Mouse (Mus musculus) midbrain, embryonic 12.5 days (tissue): ENCODE data around the gene Ak3. TPM values are rescaled to one million over a fixed set of nuclear protein-coding genes. Genes with fewer than 3 reads are reported as not detected.

Experiments
- ATAC-seq: fragments of 200-750 bp; cut with Nextera tagmentation; 2 replicates; pipeline ENCODE4 v1.8.0; 2017; ENCODE audit warnings: low read depth, moderate TSS enrichment, moderate library complexity; ENCODE audit not compliant: low FRiP score
- H3K27ac ChIP-seq: fragments of 300-500 bp; sonication (generic); replicated peaks from 2 replicates; pipeline ENCODE4 v1.5.1; 2016; ENCODE audit warnings: mild to moderate bottlenecking
- H3K27me3 ChIP-seq: fragments of 300-500 bp; sonication (generic); 2 replicates; pipeline ENCODE4 v1.6.1; 2016; ENCODE audit warnings: mild to moderate bottlenecking
- H3K36me3 ChIP-seq: fragments of 300-500 bp; sonication (generic); 2 replicates; pipeline ENCODE4 v1.6.1; 2016
- H3K4me1 ChIP-seq: fragments of 300-500 bp; sonication (generic); 2 replicates; pipeline ENCODE4 v1.6.1; 2016
- H3K4me2 ChIP-seq: fragments of 300-500 bp; sonication (generic); replicated peaks from 2 replicates; pipeline ENCODE4 v1.6.1; 2016; ENCODE audit warnings: mild to moderate bottlenecking, moderate library complexity
- H3K4me3 ChIP-seq: fragments of 300-500 bp; sonication (generic); 2 replicates; pipeline ENCODE4 v1.5.1; 2016; ENCODE audit warnings: mild to moderate bottlenecking
- H3K9ac ChIP-seq: fragments of 300-500 bp; sonication (generic); replicated peaks from 2 replicates; pipeline ENCODE4 v1.6.1; 2016; ENCODE audit warnings: mild to moderate bottlenecking, moderate library complexity
- H3K9me3 ChIP-seq: fragments of 300-500 bp; sonication (generic); 2 replicates; pipeline ENCODE4 v1.6.1; 2016; ENCODE audit warnings: mild to moderate bottlenecking
- WGBS: fragments of 180-500 bp; shearing (Covaris S2); methylation state at CpG from one replicate; pipeline ENCODE4 v1.1.7; 2016; 5-methylcytosine and 5-hydroxymethylcytosine counted together
- polyA plus RNA-seq: library from polyadenylated mRNA; unstranded; fragments of >200 nt; fragmentation: Nextera tagmentation; extraction: Ambion mirVana; gene quantifications from 2 replicates; pipeline ENCODE4 v1.2.1, GENCODE M21; 2016

Gene Ak3
- polyA plus RNA-seq, 1 experiment from 2014 or later: 78.0 TPM

DNA sequence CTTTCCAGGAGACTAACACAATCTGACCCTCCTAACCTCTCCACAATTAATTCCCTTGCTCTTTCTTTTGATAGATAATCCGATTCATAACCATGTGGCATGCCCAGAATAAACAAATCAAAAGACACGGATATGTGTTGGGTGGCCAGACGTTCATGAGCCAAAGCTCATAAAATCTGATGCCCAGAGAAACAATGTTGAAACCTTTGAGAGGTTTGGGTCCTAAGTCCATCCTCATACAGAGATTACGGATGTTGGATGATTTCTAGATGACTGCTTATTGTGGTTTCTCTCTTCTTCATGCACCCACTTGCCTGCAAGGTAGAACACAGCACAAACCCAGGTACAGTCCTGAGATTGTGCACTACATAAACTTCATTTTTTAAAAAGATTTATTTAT lies 7.6 kb downstream of the Ak3 start:
- peaks cover 14% of the 10 kb centered on the region for H3K4me1 ChIP-seq
- no peak for ATAC-seq
- H3K4me2 ChIP-seq: no peak overlapping the region
- peaks cover 17% of the 10 kb centered on the region for H3K36me3 ChIP-seq
- 88% methylated on average over 4 of the region's 4 CpGs for WGBS
- no peak overlapping the region for H3K4me3 ChIP-seq
- no peak overlapping the region for H3K9ac ChIP-seq
- H3K27ac ChIP-seq: no peak overlapping the region
- peaks cover 6% of the 10 kb centered on the region; the same call in 1 of the 2 replicates for H3K9me3 ChIP-seq
- H3K27me3 ChIP-seq: no peaks in the 10 kb centered on the region

DNA sequence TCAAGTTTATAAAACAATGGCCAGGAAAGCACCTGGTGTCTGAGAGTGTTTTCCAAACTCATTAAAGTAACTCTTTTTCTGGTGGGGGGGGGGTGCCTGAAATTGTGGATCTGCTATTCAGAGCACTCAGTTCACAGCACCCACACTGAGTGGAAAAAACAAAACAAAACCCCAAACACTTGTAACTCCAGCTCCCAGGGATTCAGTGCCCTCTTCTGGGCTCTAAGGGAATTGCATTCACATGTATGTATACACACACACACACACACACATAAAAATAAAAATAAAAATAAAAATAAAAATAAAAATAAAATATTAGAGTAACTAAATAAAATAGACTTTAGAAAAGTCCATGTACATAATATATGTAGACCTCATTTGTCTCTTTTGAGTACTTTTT lies 8.4 kb downstream of the Ak3 start:
- no peak overlapping the region for H3K4me2 ChIP-seq
- H3K9ac ChIP-seq: no peak overlapping the region
- H3K36me3 ChIP-seq: peaks cover 17% of the 10 kb centered on the region
- ATAC-seq: no peak
- no peak overlapping the region for H3K27ac ChIP-seq
- no peak overlapping the region for H3K4me3 ChIP-seq
- peaks cover 7% of the 10 kb centered on the region for H3K4me1 ChIP-seq
- no peaks in the 10 kb centered on the region for H3K27me3 ChIP-seq
- H3K9me3 ChIP-seq: peaks cover 6% of the 10 kb centered on the region; the same call in 1 of the 2 replicates

DNA sequence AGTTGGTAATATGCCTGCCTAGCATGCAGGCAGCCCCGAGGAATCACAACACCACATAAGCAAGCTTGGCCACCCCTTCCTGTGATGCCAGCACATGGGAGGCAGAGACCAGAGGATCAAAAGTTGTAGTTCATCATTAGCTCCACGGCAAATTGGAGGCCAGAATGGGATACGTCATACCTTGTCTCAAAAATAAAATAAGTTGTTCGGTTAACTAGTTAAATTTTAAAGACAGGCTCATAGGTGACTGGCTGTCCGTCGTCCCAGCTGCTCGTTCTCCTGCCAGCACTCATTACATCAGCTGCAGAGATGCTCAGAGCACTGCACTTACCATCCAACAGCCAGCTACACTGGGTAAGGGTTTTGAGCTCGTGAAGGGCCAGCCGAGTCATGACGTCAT lies 10.2 kb downstream of the Ak3 start:
- no peak overlapping the region for H3K9ac ChIP-seq
- H3K27me3 ChIP-seq: no peaks in the 10 kb centered on the region
- no peak overlapping the region for H3K27ac ChIP-seq
- peaks cover 25% of the 10 kb centered on the region for H3K36me3 ChIP-seq
- 94% methylated on average over 10 of the region's 10 CpGs for WGBS
- no peak overlapping the region for H3K4me3 ChIP-seq
- peaks cover 6% of the 10 kb centered on the region; the same call in 1 of the 2 replicates for H3K9me3 ChIP-seq
- H3K4me1 ChIP-seq: no peaks in the 10 kb centered on the region
- no peak overlapping the region for H3K4me2 ChIP-seq
- no peak for ATAC-seq

DNA sequence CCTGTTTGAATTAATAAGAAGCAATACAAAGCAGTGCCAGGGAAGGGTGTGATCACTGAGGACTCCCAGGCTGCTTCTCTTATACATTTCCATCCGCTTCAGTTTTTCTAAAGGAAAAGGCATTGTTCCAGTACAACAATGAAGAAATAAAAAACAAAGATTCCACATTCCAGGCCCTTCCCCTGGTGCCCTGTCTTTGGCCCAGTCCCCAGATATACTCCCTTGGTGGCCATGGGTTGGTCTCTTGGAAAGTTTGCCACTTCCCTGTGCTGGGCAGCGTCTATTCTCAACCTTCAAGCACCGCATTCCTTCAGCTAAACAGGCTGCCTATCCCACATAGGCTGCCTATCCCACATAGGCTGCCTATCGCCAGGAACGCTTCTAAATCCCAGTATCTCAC lies 10.7 kb downstream of the Ak3 start:
- no peak overlapping the region for H3K9ac ChIP-seq
- H3K9me3 ChIP-seq: peaks cover 6% of the 10 kb centered on the region; the same call in 1 of the 2 replicates
- no peak overlapping the region for H3K4me2 ChIP-seq
- no peak for ATAC-seq
- H3K4me1 ChIP-seq: no peaks in the 10 kb centered on the region
- no peaks in the 10 kb centered on the region for H3K27me3 ChIP-seq
- H3K27ac ChIP-seq: no peak overlapping the region
- H3K4me3 ChIP-seq: no peak overlapping the region
- H3K36me3 ChIP-seq: peaks cover 25% of the 10 kb centered on the region
- 89% methylated on average over 5 of the region's 5 CpGs for WGBS

DNA sequence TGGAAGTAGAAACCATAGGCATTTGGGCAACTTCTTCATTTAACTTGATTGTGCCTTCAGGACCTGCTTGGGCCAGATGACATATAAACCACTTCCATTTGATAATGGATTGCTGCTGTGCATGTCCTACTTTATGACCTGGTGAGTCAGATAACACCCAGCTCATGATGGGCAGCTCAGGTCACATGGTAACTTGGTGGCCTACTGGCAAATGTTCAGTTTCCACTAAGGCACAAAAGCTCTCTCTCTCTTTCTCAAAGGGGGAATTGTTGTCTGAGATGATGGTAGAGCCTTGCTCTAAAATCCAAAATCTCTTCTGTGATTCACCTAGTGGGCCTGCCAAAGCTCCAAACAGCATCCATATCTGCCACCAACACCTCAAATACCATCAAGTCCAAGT lies 15.1 kb downstream of the Ak3 start:
- no peaks in the 10 kb centered on the region for H3K27me3 ChIP-seq
- peaks cover 29% of the 10 kb centered on the region for H3K36me3 ChIP-seq

DNA sequence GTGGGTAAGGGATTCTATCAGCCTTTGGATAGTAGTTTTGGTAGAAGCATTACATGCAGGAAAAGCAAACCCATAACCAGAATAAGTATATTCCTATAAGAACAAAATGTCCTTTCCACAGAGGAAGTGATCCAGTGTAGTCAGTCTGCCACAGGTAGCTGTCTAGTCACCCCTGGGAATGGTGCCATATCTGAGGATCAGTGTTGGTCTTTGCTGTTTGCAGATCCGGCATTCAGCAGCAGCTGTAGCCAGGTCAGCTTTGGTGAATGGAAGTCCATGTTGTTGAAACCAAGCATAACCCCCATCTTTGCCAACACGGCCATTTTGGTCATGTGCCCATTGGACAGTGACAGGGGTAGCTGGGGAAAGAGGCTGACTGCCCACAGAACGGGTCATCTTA lies 16.0 kb downstream of the Ak3 start:
- peaks cover 25% of the 10 kb centered on the region for H3K36me3 ChIP-seq
- no peaks in the 10 kb centered on the region for H3K9me3 ChIP-seq
- 95% methylated on average over 3 of the region's 3 CpGs for WGBS

More for the DNA sequence above, 15.1 kb downstream of the Ak3 start:
- ATAC-seq: no peak
- Histone ChIP-seq H3K4me2 (no peak overlapping the region), H3K9ac (no peak overlapping the region), H3K4me1 (no peaks in the 10 kb centered on the region), H3K27ac (no peak overlapping the region), H3K9me3 (no peaks in the 10 kb centered on the region), H3K4me3 (no peak overlapping the region)

DNA sequence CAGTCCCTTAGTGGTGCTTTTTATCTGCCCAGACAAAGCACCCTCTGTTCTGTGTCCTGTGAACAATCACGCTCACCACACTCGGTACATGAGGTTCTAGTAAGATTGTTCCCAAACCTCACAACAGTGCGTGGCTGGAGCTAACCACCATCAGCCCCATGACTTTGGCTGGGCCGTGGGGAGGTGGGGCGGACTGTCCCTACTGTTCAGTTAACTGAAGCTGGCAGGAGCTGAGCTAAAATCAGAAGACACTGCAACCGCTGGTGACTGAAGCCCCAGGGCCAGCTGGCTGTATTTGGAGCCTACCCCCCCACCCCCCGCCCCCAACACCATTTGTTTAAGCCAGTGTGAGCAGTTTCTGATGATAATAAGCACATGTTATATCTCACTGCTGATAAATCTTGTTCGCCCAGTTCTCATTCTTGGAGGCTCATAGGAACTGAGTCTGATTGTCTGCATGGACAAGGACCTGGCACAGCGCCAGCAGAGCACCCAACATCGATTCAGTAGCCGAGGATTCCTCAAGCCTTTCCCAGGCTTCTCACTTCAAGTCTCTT lies 23.3 kb downstream of the Ak3 start:
- H3K27ac ChIP-seq: peak overlapping the region; percentile 54
- no peaks in the 10 kb centered on the region for H3K9me3 ChIP-seq
- H3K4me2 ChIP-seq: no peak overlapping the region
- no peak overlapping the region for H3K4me3 ChIP-seq
- ATAC-seq: peak; percentile 63
- H3K9ac ChIP-seq: no peak overlapping the region
- no peaks in the 10 kb centered on the region for H3K27me3 ChIP-seq
- H3K36me3 ChIP-seq: peaks cover 69% of the 10 kb centered on the region
- 75% methylated on average over 11 of the region's 11 CpGs for WGBS
- peaks cover 6% of the 10 kb centered on the region; the same call in 1 of the 2 replicates for H3K4me1 ChIP-seq

More for the DNA sequence above, 16.0 kb downstream of the Ak3 start:
- no peaks in the 10 kb centered on the region for H3K4me1 ChIP-seq
- no peaks in the 10 kb centered on the region for H3K27me3 ChIP-seq
- ATAC-seq: no peak
- H3K27ac ChIP-seq: no peak overlapping the region
- H3K9ac ChIP-seq: no peak overlapping the region
- H3K4me2 ChIP-seq: no peak overlapping the region
- no peak overlapping the region for H3K4me3 ChIP-seq

DNA sequence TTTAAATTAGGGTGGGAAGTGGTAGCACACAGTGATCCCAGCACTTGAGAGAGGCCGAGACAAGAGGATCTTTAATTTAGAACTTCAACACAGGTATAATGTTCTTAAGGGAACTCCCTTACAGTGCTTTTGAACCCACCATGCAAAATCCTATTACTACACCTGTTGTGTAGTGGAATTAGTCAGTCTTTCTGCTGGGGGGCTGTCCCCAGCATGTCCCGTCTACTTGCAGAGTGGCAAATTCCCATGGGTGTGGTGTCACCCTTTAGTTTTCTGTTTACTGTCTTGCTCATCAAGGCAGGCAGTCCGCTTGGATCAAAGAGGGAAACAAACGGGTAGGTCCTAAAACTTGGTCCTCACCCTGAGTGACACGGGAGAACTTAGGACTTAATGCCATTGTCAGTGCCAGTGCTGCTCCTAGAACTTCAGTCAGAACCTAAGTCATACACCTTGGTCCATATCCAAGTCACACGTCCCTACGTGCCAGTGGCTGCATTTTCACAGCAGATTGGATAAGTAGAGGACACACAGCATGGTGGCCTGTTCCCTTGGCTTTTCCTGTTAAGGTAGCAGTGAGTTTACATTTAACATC lies 25.9 kb downstream of the Ak3 start:
- no peak for ATAC-seq
- H3K27me3 ChIP-seq: no peaks in the 10 kb centered on the region
- H3K4me3 ChIP-seq: no peak overlapping the region
- WGBS: 89% methylated on average over 7 of the region's 7 CpGs
- H3K4me1 ChIP-seq: peaks cover 6% of the 10 kb centered on the region; the same call in 1 of the 2 replicates
- H3K36me3 ChIP-seq: peaks cover 86% of the 10 kb centered on the region
- H3K27ac ChIP-seq: no peak overlapping the region
- H3K4me2 ChIP-seq: no peak overlapping the region
- no peak overlapping the region for H3K9ac ChIP-seq
- no peaks in the 10 kb centered on the region for H3K9me3 ChIP-seq

DNA sequence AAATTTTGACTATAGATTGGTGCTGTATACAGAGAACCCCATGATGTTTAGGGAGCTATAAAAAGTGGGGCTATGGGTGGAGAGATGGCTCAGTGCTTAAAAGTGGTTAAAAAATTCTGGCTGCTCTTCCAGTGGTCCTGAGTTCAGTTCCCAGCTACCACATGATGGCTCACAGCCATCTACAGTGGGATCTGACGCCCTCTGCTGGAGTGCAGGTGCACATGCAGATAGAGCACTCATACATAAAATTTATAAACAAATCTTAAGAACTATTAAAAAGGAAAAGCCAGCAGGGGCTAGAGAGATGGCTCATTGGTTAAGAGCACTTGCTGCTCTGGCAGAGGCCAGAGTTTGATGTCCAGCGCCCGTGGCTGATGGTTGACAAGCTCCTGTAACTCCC lies 28.1 kb downstream of the Ak3 start:
- H3K36me3 ChIP-seq: peaks cover 75% of the 10 kb centered on the region
- whole genome bisulfite sequencing: 96% methylated on average over 3 of the region's 3 CpGs

DNA sequence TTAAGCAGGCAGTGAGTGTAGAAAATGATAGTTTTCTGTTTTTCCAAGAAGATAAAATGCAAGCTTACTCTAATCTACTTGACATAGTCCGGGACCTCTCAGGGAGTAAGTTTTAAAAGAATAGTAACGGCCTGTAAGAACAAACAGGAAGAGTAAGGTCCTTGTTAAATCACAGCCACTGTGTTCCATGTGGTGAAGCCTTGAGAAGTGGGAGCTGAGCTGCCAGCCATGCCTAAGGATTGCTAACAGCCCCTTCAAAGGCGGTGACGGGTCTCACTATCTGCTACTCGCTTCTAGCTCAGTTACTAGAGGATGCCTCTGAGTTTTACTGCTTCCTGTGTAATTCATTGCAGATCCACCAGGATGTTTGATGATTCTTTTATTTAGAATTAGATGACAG lies 31.0 kb downstream of the Ak3 start:
- Histone ChIP-seq H3K4me3 (no peak overlapping the region), H3K36me3 (peaks cover 72% of the 10 kb centered on the region), H3K4me1 (no peaks in the 10 kb centered on the region), H3K9ac (no peak overlapping the region), H3K27ac (no peak overlapping the region), H3K4me2 (no peak overlapping the region), H3K27me3 (no peaks in the 10 kb centered on the region), H3K9me3 (no peaks in the 10 kb centered on the region)
- ATAC-seq: no peak
- 85% methylated on average over 5 of the region's 5 CpGs for WGBS

More for the DNA sequence above, 28.1 kb downstream of the Ak3 start:
- H3K4me2 ChIP-seq: no peak overlapping the region
- no peaks in the 10 kb centered on the region for H3K27me3 ChIP-seq
- H3K9ac ChIP-seq: no peak overlapping the region
- no peaks in the 10 kb centered on the region for H3K9me3 ChIP-seq
- peaks cover 6% of the 10 kb centered on the region; the same call in 1 of the 2 replicates for H3K4me1 ChIP-seq
- H3K27ac ChIP-seq: no peak overlapping the region
- ATAC-seq: no peak
- H3K4me3 ChIP-seq: no peak overlapping the region

DNA sequence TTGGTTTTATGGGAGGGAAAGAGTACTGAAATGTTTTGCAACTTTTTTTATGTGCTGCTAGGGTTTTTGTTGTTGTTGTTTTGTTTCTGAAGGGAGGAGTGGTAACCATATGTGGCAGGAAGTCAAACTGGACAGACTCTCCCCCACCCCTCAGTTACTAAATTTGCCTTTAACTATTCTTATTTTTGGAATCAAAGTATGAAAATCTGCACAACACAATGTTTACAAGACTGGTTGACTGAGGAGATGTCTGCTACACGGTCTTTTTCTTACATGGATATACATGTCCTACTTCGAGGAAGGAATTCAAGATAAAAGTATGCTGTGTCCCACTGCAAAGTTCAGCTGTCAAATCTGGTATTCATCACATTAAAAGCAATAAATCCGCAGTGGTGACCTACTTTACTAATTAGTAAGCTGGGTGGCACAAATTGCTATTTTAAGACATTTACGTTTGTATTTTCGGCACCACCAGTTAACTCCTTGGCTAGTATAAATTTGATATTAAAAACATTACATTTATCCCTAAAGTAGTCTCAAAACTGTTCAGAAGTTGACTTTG lies 31.5 kb downstream of the Ak3 start:
- peaks cover 72% of the 10 kb centered on the region for H3K36me3 ChIP-seq
- 93% methylated on average over 5 of the region's 5 CpGs for WGBS
- no peak overlapping the region for H3K9ac ChIP-seq
- ATAC-seq: no peak
- H3K4me1 ChIP-seq: no peaks in the 10 kb centered on the region
- H3K9me3 ChIP-seq: no peaks in the 10 kb centered on the region
- H3K27ac ChIP-seq: no peak overlapping the region
- H3K4me2 ChIP-seq: no peak overlapping the region
- H3K4me3 ChIP-seq: no peak overlapping the region
- H3K27me3 ChIP-seq: no peaks in the 10 kb centered on the region

DNA sequence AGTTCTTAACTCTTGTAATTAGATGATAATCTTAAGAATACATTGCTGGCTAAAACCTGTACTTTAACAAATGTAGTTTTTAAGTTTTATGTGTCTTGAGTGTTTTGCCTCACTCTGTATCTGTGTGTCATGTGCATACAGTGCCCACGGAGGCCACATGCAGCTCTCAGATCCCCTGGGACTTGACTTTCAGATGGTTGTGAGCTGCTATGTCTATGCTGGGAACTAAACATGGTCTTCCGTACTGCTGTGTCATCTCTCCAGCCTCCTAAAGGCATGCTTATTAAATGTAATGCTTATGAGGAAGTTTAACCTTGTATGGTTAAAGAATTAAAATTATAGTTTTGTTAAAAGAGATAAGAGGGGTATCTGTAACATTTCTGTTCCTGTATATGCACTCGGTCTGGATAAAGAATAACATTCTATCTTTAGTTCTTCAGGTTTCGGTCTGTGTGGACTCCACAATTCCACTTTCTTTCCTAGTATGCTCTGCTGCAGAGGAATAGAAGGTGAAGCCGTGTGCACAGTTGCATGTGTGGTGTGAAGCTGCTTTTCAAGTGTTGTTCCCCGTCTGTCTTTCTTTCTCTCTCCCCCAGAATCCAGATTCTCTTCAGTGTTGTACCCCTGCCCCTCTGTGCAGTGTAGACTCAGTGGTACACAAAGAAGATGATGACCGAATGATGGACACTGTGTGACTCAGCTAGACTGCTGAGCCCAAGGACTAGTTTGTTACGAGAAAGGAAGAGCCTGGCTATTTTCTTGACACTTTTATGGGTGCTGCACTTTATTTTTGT lies 32.2 kb downstream of the Ak3 start:
- H3K4me1 ChIP-seq: no peaks in the 10 kb centered on the region
- no peak for ATAC-seq
- no peaks in the 10 kb centered on the region for H3K9me3 ChIP-seq
- H3K27ac ChIP-seq: no peak overlapping the region
- H3K4me3 ChIP-seq: no peak overlapping the region
- H3K9ac ChIP-seq: no peak overlapping the region
- no peaks in the 10 kb centered on the region for H3K27me3 ChIP-seq
- H3K36me3 ChIP-seq: peaks cover 73% of the 10 kb centered on the region
- 92% methylated on average over 8 of the region's 8 CpGs for WGBS
- H3K4me2 ChIP-seq: no peak overlapping the region
